Mouse (Mus musculus) urinary bladder, adult 18-20 months (tissue): Measurements from ENCODE around the gene Ppt1.

Experiments used
- DNase-seq, 2 experiments: peaks; one replicate each; pipeline ENCODE4 v3.0.0; 2022; ENCODE audit warnings: low spot score in 2 of 2, mixed read lengths in 2 of 2

The Ppt1 gene

GRCm38 (mm10) chr4:122905359-122905758, 69.3 kb downstream of the Ppt1 start:
- DNase-seq = no peak
